Mouse (Mus musculus) embryonic facial prominence, embryonic 12.5 days (tissue): ENCODE data around the gene Zzz3. TPM values are rescaled to one million over a fixed set of nuclear protein-coding genes. Genes with fewer than 3 reads are reported as not detected.

Source experiments
- ATAC-seq: fragments of 200-750 bp; cut with Nextera tagmentation; 2 replicates; pipeline ENCODE4 v1.8.0; 2017; ENCODE audit not compliant: insufficient number of reproducible peaks, insufficient read depth, low FRiP score, low TSS enrichment
- H3K27ac ChIP-seq: fragments of 300-500 bp; sonication (generic); 2 replicates; pipeline ENCODE4 v1.5.1; 2016; ENCODE audit warnings: mild to moderate bottlenecking
- H3K27me3 ChIP-seq: fragments of 300-500 bp; sonication (generic); 2 replicates; pipeline ENCODE4 v1.6.1; 2016; ENCODE audit warnings: mild to moderate bottlenecking, moderate library complexity
- H3K36me3 ChIP-seq: fragments of 300-500 bp; sonication (generic); 2 replicates; pipeline ENCODE4 v1.6.1; 2016; ENCODE audit warnings: mild to moderate bottlenecking
- H3K4me1 ChIP-seq: fragments of 300-500 bp; sonication (generic); 2 replicates; pipeline ENCODE4 v1.6.1; 2016
- H3K4me2 ChIP-seq: fragments of 300-500 bp; sonication (generic); replicated peaks from 2 replicates; pipeline ENCODE4 v1.6.1; 2016; ENCODE audit warnings: mild to moderate bottlenecking, moderate library complexity
- H3K4me3 ChIP-seq: fragments of 300-500 bp; sonication (generic); 2 replicates; pipeline ENCODE4 v1.5.1; 2016; ENCODE audit warnings: mild to moderate bottlenecking
- H3K9ac ChIP-seq: fragments of 300-500 bp; sonication (generic); 2 replicates; pipeline ENCODE4 v1.6.1; 2016; ENCODE audit warnings: mild to moderate bottlenecking, moderate library complexity
- H3K9me3 ChIP-seq: fragments of 300-500 bp; sonication (generic); 2 replicates; pipeline ENCODE4 v1.6.1; 2016; ENCODE audit warnings: mild to moderate bottlenecking, moderate library complexity
- WGBS: fragments of 180-500 bp; shearing (Covaris S2); methylation state at CpG from one replicate; pipeline ENCODE4 v1.1.7; 2016; 5-methylcytosine and 5-hydroxymethylcytosine counted together
- polyA plus RNA-seq: library from polyadenylated mRNA; unstranded; fragments of >200 nt; fragmentation: Nextera tagmentation; extraction: Ambion mirVana; gene quantifications from 2 replicates; pipeline ENCODE4 v1.2.1, GENCODE M21; 2016

Zzz3 gene
- polyA plus RNA-seq = 55.9 and 58.4 TPM in 2 replicates

DNA sequence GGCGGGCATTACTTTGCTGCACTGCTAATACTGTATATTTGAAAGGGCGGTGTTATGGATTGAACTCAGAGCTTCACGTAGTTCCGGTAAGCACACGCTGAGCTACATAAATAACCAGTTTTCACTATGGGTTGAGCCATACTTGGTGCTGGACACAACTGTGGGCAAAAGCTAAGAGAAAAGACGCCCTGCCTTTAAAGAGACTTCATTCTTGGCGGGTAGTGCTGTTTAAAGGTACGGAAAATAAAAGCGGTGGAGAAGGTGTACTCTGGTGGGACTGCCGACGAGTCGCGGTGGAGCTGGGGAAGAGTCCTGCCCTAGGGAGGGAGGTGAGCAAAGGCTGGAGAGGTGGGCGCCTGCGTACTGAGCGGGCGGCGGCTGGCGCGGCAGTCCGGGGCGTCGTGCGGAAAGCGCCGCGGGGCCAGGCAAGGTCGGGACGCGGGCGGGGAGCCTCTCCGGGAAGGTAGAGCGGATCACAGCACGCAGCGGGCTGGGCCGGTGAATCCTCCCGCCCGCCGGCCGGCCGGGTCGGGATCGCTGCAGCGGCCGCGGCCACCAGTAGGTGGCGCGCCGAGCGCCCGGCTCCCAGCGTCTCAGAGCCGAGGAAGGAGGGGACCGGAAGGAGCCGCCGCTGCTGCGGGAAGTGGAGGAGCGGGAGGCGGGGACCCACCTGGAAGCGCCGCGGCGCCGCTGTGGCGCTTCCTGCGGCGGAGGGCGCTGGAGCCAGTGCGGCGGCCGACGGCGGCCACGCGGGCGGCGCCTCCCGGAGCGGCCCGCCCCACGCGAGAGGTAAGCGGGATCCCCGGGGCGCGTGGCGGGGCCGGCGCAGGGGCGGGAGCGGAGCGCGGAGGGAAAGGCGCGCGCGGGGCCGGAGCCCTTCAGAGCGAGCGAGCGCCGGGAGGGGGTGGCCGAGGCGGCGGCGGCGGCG, at the start of gene Zzz3:
Gene Zzz3, plus strand, starts transcription at position 124 of the 928 bp plus-strand sequence.
- peaks cover 16% of the 10 kb centered on the region for H3K4me1 ChIP-seq
- under 1% methylated on average over 97 of the region's 108 CpGs for WGBS
- H3K4me3 ChIP-seq = peak within 1 kb of the TSS; percentile 67
- H3K4me2 ChIP-seq = peak within 1 kb of the TSS; percentile 75
- H3K9ac ChIP-seq = peak within 1 kb of the TSS; percentile 94
- peak within 1 kb of the TSS; percentile 99 for H3K27ac ChIP-seq
- no peaks in the 10 kb centered on the region for H3K36me3 ChIP-seq
- peak; percentile 93 for ATAC-seq
- H3K27me3 ChIP-seq = no peaks in the 10 kb centered on the region
- H3K9me3 ChIP-seq = no peaks in the 10 kb centered on the region

DNA sequence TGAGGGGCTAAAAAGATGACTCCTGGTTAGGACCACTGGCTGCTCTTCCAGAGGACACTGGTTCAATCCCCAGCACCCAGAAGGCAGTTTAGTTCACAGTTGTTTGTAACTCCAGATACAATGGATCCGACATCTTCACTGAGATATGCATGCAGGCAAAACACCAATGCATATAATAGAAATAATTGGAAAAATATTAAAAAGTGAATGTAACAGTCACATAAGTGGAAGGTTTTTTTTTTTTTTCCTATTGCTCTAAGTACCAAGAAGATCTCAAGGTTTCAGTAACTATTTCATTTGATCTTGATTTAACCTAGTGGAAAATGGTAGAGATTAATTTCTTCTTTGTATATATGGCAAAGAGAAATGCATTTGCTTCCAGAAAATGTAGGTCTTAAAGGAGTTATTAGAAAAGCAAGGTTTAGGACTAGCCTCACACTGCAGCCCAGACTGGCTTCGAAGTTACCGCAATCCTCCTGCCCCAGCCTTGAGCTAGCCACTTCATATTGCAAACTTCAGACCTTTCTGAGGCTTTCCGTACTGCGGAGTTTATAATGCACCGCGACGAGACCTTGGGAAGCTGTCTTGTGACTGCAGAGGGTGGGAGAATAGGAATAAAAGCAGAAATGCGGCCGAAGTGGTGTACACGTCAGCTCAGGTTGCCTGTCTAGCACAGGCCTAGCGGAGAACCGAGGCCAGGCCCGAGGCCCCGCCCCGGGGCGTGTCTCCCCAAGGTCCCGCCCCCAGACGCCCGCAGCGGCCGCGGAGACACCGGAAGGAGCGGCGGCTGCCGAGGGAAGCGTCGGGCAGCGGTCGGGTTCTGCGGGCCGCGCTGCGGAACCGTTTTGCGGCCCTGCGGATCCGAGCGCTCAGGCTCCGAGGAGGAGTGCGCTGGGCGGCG, 49.3 kb upstream of the Zzz3 start, which contains the start of gene Usp33:
Gene Usp33, plus strand, starts transcription at position 747 of the 901 bp plus-strand sequence.
- 6% methylated on average over 40 of the region's 44 CpGs for WGBS
- ATAC-seq = peak; percentile 96
- peak within 1 kb of the TSS; percentile 69; the same call in 1 of the 2 replicates for H3K27ac ChIP-seq
- no peaks in the 10 kb centered on the region for H3K27me3 ChIP-seq
- peaks cover 16% of the 10 kb centered on the region for H3K4me1 ChIP-seq
- peak within 1 kb of the TSS; percentile 63 for H3K4me3 ChIP-seq
- no peaks in the 10 kb centered on the region for H3K9me3 ChIP-seq
- H3K36me3 ChIP-seq = peaks cover 6% of the 10 kb centered on the region; the same call in 1 of the 2 replicates
- peak within 1 kb of the TSS; percentile 82 for H3K9ac ChIP-seq
- H3K4me2 ChIP-seq = peak within 1 kb of the TSS; percentile 49

GRCm38 (mm10) chr3:152346633-152347141, 48.6 kb upstream of the Zzz3 start:
- Histone ChIP-seq H3K36me3 (peaks cover 6% of the 10 kb centered on the region; the same call in 1 of the 2 replicates), H3K27ac (peak overlapping the region; percentile 65; the same call in 1 of the 2 replicates), H3K27me3 (no peaks in the 10 kb centered on the region), H3K9ac (peak overlapping the region; percentile 82), H3K4me3 (peak overlapping the region; percentile 63), H3K4me2 (peak overlapping the region; percentile 49), H3K4me1 (peaks cover 21% of the 10 kb centered on the region), H3K9me3 (no peaks in the 10 kb centered on the region)
- under 1% methylated on average over 36 of the region's 54 CpGs for WGBS
- peak; percentile 52; the same call in 1 of the 2 replicates for ATAC-seq

- peaks cover 6% of the 10 kb centered on the region; the same call in 1 of the 2 replicates for H3K36me3 ChIP-seq
- no peak for ATAC-seq
- WGBS = 32% methylated on average over 3 of the region's 3 CpGs
- peak overlapping the region; percentile 49 for H3K4me2 ChIP-seq
- H3K4me1 ChIP-seq = peaks cover 21% of the 10 kb centered on the region
- H3K27ac ChIP-seq = no peak overlapping the region
- peak overlapping the region; percentile 82 for H3K9ac ChIP-seq
- no peaks in the 10 kb centered on the region for H3K27me3 ChIP-seq
- H3K4me3 ChIP-seq = peak overlapping the region; percentile 63
- no peaks in the 10 kb centered on the region for H3K9me3 ChIP-seq
These were observed 48.0 kb upstream of the Zzz3 start for GRCm38 (mm10) chr3:152347227-152347626.

- Histone ChIP-seq H3K27me3 (no peaks in the 10 kb centered on the region), H3K4me3 (no peak overlapping the region), H3K27ac (no peak overlapping the region), H3K4me1 (peaks cover 23% of the 10 kb centered on the region), H3K9ac (no peak overlapping the region), H3K4me2 (no peak overlapping the region), H3K9me3 (no peaks in the 10 kb centered on the region), H3K36me3 (peaks cover 6% of the 10 kb centered on the region; the same call in 1 of the 2 replicates)
- 84% methylated on average over 10 of the region's 10 CpGs for WGBS
- ATAC-seq = no peak
These were observed 47.1 kb upstream of the Zzz3 start for GRCm38 (mm10) chr3:152348011-152348830.

DNA sequence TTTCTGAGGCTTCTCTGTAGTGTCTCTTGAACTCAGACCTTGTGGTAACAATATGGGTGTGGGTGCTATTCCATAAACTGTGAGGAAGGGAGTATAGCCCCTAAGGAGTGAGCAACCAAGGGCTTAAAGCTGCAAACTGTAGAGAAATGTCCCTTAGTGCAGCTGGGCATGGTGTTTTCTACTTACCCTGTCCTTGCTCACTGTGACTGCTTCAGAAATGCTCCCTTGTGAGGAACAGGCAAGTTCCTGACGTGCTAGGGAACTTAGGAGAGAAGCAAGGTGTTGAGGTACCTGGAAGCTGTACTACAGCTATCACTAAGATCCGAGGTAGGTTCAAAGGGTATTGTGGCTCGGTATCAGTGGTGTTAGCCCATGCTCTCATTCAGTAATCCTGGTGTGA, 44.8 kb upstream of the Zzz3 start:
- Histone ChIP-seq H3K9me3 (no peaks in the 10 kb centered on the region), H3K9ac (no peak overlapping the region), H3K27ac (no peak overlapping the region), H3K27me3 (no peaks in the 10 kb centered on the region), H3K36me3 (peaks cover 6% of the 10 kb centered on the region; the same call in 1 of the 2 replicates), H3K4me2 (no peak overlapping the region), H3K4me1 (peaks cover 25% of the 10 kb centered on the region), H3K4me3 (no peak overlapping the region)
- 81% methylated on average over 3 of the region's 3 CpGs for WGBS
- ATAC-seq = no peak

DNA sequence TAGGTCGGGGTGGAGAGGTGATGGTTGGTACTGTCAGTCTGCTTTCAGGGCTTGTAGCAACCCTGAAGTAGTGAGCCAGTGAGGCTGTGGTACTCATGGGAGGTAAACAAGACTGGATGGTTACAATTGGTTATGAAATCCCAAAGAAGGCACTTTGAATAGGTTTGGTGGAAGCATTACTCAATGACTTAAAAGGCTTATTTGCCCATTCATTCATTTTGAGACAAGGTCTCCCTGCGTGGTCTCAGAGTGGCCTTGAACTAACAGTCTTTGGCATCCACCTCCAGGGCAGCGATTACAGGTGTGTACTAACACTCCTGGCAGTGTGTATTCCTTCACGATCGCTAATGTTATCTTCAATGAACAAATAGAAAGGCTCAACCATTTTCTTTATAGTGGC, 44.3 kb upstream of the Zzz3 start:
- Histone ChIP-seq H3K27me3 (no peaks in the 10 kb centered on the region), H3K36me3 (peaks cover 6% of the 10 kb centered on the region; the same call in 1 of the 2 replicates), H3K27ac (no peak overlapping the region), H3K4me3 (no peak overlapping the region), H3K4me1 (peaks cover 25% of the 10 kb centered on the region), H3K9ac (no peak overlapping the region), H3K9me3 (no peaks in the 10 kb centered on the region), H3K4me2 (no peak overlapping the region)
- 85% methylated on average over 5 of the region's 5 CpGs for WGBS
- ATAC-seq = no peak

- H3K27ac ChIP-seq = no peak overlapping the region
- WGBS = 91% methylated on average over 4 of the region's 4 CpGs
- no peak overlapping the region for H3K9ac ChIP-seq
- no peaks in the 10 kb centered on the region for H3K9me3 ChIP-seq
- H3K36me3 ChIP-seq = peaks cover 6% of the 10 kb centered on the region; the same call in 1 of the 2 replicates
- ATAC-seq = no peak
- H3K27me3 ChIP-seq = no peaks in the 10 kb centered on the region
- no peak overlapping the region for H3K4me2 ChIP-seq
- peaks cover 24% of the 10 kb centered on the region for H3K4me1 ChIP-seq
- H3K4me3 ChIP-seq = no peak overlapping the region
These were observed 43.0 kb upstream of the Zzz3 start for GRCm38 (mm10) chr3:152352289-152352688.

- Histone ChIP-seq H3K36me3 (peaks cover 6% of the 10 kb centered on the region; the same call in 1 of the 2 replicates), H3K4me2 (no peak overlapping the region), H3K9me3 (no peaks in the 10 kb centered on the region), H3K9ac (no peak overlapping the region), H3K4me1 (peaks cover 22% of the 10 kb centered on the region), H3K4me3 (no peak overlapping the region), H3K27ac (no peak overlapping the region), H3K27me3 (no peaks in the 10 kb centered on the region)
- ATAC-seq = no peak; the same call in 1 of the 2 replicates
- WGBS = 80% methylated on average over 10 of the region's 10 CpGs
These were observed 41.7 kb upstream of the Zzz3 start for GRCm38 (mm10) chr3:152353434-152354177.

DNA sequence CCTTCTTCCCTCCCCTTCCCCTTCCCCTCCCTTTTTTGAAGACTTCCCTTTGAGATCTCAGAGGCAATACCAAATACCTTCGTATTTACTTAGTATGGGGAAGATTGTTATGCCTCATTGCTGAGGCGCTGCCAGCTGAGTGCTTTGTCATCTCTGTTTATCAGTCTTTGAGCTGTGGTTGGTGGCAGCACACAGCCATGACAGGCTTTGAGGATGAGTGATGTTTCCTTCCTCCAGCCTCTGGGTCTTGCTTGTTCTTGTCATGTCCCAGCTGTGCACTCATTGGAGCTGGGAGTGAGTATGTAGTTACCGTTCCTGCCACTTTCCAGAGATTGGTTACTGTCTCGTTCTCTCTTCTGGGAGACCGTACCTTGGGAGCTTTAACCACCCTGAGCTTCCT, 39.9 kb upstream of the Zzz3 start:
- H3K27ac ChIP-seq = no peak overlapping the region
- peaks cover 4% of the 10 kb centered on the region; the same call in 1 of the 2 replicates for H3K36me3 ChIP-seq
- H3K4me1 ChIP-seq = peaks cover 14% of the 10 kb centered on the region
- no peak overlapping the region for H3K9ac ChIP-seq
- no peaks in the 10 kb centered on the region for H3K9me3 ChIP-seq
- no peak overlapping the region for H3K4me3 ChIP-seq
- H3K4me2 ChIP-seq = no peak overlapping the region
- no peak for ATAC-seq
- 53% methylated on average over 5 of the region's 5 CpGs for WGBS
- no peaks in the 10 kb centered on the region for H3K27me3 ChIP-seq
